Mouse (Mus musculus) CD4-positive naive resting alpha-beta T cell, adult 76 days (primary cell): ENCODE measurements around the gene Fam69b. TPM values are rescaled to one million over a fixed set of nuclear protein-coding genes. Genes with fewer than 3 reads are reported as not detected.

Source experiments
- total RNA-seq: library from RNA; stranded (reverse); gene quantifications from one replicate; pipeline ENCODE4 v1.2.4, GENCODE M21; 2023

Fam69b gene
- 1.6 TPM for total RNA-seq

DNA sequence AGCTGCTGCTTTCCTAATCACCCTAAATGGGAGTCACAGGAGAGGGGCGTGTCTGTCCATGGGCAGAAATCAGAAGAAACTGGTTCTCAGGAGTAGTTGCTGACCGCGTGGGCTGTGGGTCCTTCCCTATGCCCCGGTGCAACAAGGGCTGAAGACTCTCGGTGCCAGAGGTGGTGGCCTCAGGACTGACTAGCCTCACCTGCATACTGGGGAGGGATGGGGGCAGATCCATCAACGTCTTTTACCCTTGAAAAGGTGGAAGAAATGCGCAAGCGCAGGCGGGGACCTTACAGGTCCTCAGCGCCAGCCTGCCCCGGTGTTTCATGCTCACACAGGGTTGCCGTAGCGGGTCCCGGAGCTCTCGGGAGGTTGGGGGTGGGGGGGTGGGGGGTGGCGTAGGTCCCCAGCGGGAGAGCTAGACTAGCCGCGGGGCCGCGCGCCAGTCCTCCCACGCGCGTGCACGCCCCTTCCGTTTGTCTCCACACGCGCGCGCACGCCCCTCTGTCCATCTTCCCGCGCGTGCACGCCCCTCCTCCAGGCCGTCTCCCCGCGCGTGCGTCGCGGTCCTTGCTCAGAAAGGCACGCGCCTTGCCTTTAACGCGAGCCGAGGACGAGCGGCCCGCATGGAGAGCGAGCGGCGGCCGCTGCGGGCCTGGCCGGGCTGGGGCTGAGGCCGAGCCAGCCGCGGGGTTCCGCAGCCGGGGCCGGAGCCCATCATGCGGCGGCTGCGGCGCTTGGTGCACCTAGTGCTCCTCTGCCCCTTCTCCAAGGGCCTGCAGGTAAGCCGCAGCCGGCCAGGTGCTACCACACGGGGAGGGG, at the start of gene Fam69b:
Gene Fam69b, plus strand, starts transcription at position 537 of the 819 bp plus-strand sequence.

DNA sequence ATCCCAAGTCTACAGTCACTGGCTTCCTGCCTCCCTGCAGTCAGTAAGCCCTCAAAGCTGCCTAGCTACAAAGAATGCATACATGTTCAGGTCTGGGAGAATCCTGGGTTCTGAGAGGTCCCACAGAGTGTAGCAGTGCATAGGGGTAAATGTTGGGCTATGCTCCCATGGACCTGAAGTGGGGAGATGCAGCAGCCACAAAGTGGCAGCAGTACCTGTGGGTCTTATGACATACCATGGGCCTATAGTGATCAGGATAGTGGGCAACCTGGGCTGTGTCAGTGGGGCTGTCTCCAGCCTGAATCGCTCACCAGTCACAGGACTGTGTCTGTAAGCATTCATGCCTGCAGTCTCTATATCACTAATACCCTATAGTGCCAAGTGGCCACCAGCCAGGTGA, 48.5 kb upstream of the Fam69b start, which contains the start of gene Egfl7:
Gene Egfl7, plus strand, starts transcription at position 301 of the 400 bp plus-strand sequence.

DNA sequence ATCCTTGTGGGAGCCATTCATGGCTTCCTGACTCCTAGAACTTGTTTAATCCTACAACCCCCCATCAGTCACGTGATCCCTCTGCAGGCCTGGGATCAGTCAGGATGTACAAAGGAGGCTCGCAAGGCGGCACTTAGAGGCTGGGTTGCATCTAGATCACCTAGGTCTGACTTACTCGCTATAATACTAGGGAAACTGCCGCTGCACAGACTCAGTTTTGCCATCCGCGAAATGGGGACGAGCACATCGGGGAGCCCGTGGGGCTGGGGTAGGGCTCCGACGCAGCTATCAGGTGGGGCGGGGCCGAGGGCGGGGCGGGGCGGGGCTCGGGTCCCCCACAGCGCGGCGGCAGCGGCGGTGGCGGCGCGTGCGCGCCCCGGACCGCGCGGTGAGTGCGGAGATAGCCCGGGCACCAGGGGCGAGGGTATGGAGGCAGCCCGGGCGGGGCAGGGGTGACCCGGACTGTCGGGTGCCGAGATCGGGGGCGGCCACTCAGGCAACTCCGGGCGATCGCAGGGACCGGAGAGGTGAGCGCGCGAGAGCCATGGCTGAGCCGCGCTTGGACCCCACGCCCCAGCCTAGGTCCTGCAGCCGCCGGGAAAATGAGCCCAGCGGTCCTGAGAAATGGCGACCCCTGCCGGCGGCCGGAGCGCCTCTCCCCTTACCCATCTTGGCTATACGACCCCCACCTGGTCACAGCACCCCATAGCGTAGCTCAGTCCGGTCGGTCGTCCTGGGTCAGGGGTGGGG, 41.8 kb upstream of the Fam69b start, which contains the start of gene Gm20532:
Gene Gm20532, plus strand, starts transcription at position 346 of the 750 bp plus-strand sequence.

DNA sequence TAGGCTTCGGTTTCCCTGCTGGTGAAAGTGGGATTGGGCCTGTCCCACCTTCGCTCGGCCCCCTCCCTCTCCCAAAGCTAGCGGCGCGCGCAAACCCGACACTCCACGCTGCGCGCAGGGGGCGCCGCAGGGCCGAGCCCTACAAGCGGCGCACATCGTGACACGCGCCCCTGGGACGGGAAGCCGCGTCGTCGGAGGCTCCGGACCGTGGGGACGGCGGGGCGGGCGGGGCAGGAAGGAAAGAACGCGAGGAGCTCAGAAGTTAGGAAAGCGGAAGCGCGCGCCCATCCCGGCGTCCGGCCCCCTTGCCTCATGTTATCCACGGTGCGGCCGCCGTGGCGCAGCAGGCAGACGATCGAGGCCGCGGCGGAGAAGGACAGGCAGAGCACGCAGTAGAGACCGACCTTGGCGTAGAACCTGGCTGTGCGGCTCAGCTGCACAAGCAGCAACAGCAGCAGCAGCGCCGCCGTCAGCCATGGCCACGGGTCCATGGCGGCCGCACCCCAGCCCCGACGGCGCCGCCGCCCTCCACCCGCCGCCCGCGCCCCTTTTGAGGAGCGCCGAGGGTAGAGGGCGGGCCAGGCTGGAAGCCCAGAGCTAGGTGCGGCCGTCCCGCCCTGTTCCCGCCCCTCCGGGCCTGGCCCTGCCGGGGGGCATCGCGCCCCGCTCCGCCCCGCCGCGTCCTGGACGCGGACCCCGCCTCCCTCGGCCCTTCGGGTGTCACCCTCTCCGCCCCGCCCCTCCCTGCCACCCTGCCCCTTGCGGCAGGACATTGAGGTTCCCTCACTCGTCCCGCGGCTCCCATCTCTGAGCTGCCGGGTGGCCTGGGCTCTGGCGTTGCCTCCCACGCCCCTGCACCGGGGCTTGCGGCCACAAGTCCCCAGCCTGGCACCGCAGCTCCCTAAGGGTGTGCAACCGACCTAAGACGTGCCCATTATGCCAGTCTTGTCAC, 24.3 kb upstream of the Fam69b start, which contains the start of gene Agpat2:
Gene Agpat2, minus strand, starts transcription at position 698 of the 952 bp plus-strand sequence.

DNA sequence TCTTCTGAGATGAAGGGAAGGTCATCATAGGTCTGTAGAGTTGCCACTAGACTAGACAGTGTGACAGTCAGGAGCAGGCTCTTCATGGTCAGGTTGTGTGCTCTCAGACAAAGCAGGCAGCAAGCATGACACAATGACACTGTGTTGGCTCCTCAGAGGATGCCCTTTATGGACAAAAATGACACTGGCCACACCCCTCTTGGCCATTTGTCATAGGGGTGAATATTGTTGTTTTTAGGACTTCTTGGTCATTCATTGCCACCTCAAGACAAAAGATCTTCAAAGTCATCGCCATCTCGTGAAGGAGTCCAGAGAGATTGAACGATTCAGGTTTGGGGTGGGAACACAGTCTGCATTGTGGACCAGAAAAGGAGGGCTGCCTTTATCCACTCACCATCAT, 42.9 kb downstream of the Fam69b start, which contains the start of gene Lcn4:
Gene Lcn4, minus strand, starts transcription at position 101 of the 400 bp plus-strand sequence.

Other genes with a start within 250 kb of the Fam69b start
- 104 TPM for gene Snapc4, start 247.8 kb upstream of the Fam69b start, total RNA-seq
- 124 TPM for gene Entr1, start 239.1 kb upstream of the Fam69b start, total RNA-seq
- gene Pmpca, start 239.1 kb upstream of the Fam69b start, total RNA-seq: 76.4 TPM
- 22.7 TPM for gene Inpp5e, start 219.3 kb upstream of the Fam69b start, total RNA-seq
- gene Sec16a, start 183.2 kb upstream of the Fam69b start, total RNA-seq: 93.1 TPM
- gene Notch1, start 111.8 kb upstream of the Fam69b start, total RNA-seq: 110 TPM
- gene Egfl7, start 48.4 kb upstream of the Fam69b start, total RNA-seq: 0.70 TPM
- not detected for gene Gm20532, start 41.8 kb upstream of the Fam69b start, total RNA-seq
- 9.6 TPM for gene Agpat2, start 24.0 kb upstream of the Fam69b start, total RNA-seq
- gene Lcn4, start 42.8 kb downstream of the Fam69b start, total RNA-seq: 4.2 TPM
- gene Abo, start 236.5 kb downstream of the Fam69b start, total RNA-seq: not detected